Mouse (Mus musculus): ENCODE data around the gene Ankar.
A peak's percentile ranks its signal among the peaks of the same experiment; 100 is the strongest.

Ankar gene

GRCm38 (mm10) chr1:72711684-72712083 is 11.3 kb upstream of the Ankar start:
- no peak for DNase-seq (ENCODE audit: low spot score in 2 of 2)

GRCm38 (mm10) chr1:72710753-72711653 is 10.6 kb upstream of the Ankar start, which contains the start of gene Rpl37a:
Rpl37a (plus strand) TSS chr1:72711290.
- peak; percentile 90 to 96 for DNase-seq (ENCODE audit: low spot score in 2 of 2)

- DNase-seq (ENCODE audit: low spot score in 2 of 2) = no peak
Observed at GRCm38 (mm10) chr1:72707525-72707924, 7.1 kb upstream of the Ankar start.

GRCm38 (mm10) chr1:72698651-72699050 is 1.7 kb downstream of the Ankar start:
- no peak for DNase-seq (ENCODE audit: low spot score in 2 of 2)

- no peak for DNase-seq (ENCODE audit: low spot score in 2 of 2)
Observed at GRCm38 (mm10) chr1:72696256-72696655, 4.1 kb downstream of the Ankar start.

- peak in 1 of 2 experiments; percentile 3 for DNase-seq (ENCODE audit: low spot score in 2 of 2)
Observed at GRCm38 (mm10) chr1:72673070-72673469, 27.3 kb downstream of the Ankar start.

- DNase-seq (ENCODE audit: low spot score in 2 of 2) = peak; percentile 36 to 65
Observed at GRCm38 (mm10) chr1:72640658-72641410, 59.5 kb downstream of the Ankar start.

- DNase-seq (ENCODE audit: low spot score in 2 of 2) = no peak
Observed at GRCm38 (mm10) chr1:72635221-72635620, 65.2 kb downstream of the Ankar start.

GRCm38 (mm10) chr1:72612172-72612571 is 88.2 kb downstream of the Ankar start:
- DNase-seq (ENCODE audit: low spot score in 2 of 2) = no peak

- no peak for DNase-seq (ENCODE audit: low spot score in 2 of 2)
Observed at GRCm38 (mm10) chr1:72609887-72610877, 90.2 kb downstream of the Ankar start.

- DNase-seq (ENCODE audit: low spot score in 2 of 2) = no peak
Observed at GRCm38 (mm10) chr1:72609129-72609528, 91.2 kb downstream of the Ankar start.

GRCm38 (mm10) chr1:72606186-72606673 is 94.1 kb downstream of the Ankar start:
- DNase-seq (ENCODE audit: low spot score in 2 of 2) = no peak

GRCm38 (mm10) chr1:72602803-72603202 is 97.6 kb downstream of the Ankar start:
- DNase-seq (ENCODE audit: low spot score in 2 of 2) = no peak

GRCm38 (mm10) chr1:72602186-72602585 is 98.2 kb downstream of the Ankar start:
- DNase-seq (ENCODE audit: low spot score in 2 of 2) = no peak

GRCm38 (mm10) chr1:72601233-72601632 is 99.1 kb downstream of the Ankar start:
- no peak for DNase-seq (ENCODE audit: low spot score in 2 of 2)

GRCm38 (mm10) chr1:72600778-72601177 is 99.6 kb downstream of the Ankar start:
- DNase-seq (ENCODE audit: low spot score in 2 of 2) = no peak

GRCm38 (mm10) chr1:72599146-72600101 is 101.0 kb downstream of the Ankar start:
- no peak for DNase-seq (ENCODE audit: low spot score in 2 of 2)

- DNase-seq (ENCODE audit: low spot score in 2 of 2) = no peak
Observed at GRCm38 (mm10) chr1:72596231-72596630, 104.1 kb downstream of the Ankar start.

- no peak for DNase-seq (ENCODE audit: low spot score in 2 of 2)
Observed at GRCm38 (mm10) chr1:72595686-72596085, 104.7 kb downstream of the Ankar start.

- DNase-seq (ENCODE audit: low spot score in 2 of 2) = peak; percentile 54 to 73
Observed at GRCm38 (mm10) chr1:72593340-72593951, 106.9 kb downstream of the Ankar start.

Measured in frontal cortex, postnatal 10 days (tissue).